Mouse (Mus musculus): ENCODE results near the gene Slc1a4.

Slc1a4 gene

GRCm38 (mm10) chr11:20301332-20301731, 31.2 kb downstream of the Slc1a4 start:
- no peak for TF ChIP-seq GATA4 (IDR thresholded peaks at IDR 0.05; ENCODE audit: insufficient replicate concordance, low read length)

GRCm38 (mm10) chr11:20300850-20301249, 31.7 kb downstream of the Slc1a4 start:
- TF ChIP-seq GATA4 (IDR thresholded peaks at IDR 0.05; ENCODE audit: insufficient replicate concordance, low read length): no peak

DNA sequence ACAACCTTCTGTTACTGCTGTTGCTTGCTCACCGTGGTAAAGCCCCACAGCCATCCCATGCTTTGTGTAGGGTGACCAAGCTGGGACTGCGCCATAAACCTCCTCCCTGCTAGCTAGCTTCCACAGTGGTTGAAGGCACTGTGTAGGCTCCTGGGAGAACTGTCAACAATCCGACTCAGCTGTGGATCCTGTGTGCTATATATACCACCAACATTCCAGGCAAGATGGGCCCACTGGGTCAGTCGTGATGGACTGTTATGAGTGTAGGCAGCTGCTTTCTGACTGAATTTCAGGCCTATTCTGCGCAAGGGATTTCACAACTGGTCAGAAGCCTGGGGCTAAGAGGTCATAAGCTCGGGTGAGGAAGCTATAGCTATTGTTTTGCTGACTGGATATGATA, 32.6 kb downstream of the Slc1a4 start:
- no peak for TF ChIP-seq GATA4 (IDR thresholded peaks at IDR 0.05; ENCODE audit: insufficient replicate concordance, low read length)

- no peak for TF ChIP-seq GATA4 (IDR thresholded peaks at IDR 0.05; ENCODE audit: insufficient replicate concordance, low read length)
Observed at GRCm38 (mm10) chr11:20284463-20284862, 48.0 kb downstream of the Slc1a4 start.

- no peak for TF ChIP-seq GATA4 (IDR thresholded peaks at IDR 0.05; ENCODE audit: insufficient replicate concordance, low read length)
Observed at GRCm38 (mm10) chr11:20282601-20283219, 49.8 kb downstream of the Slc1a4 start.

- TF ChIP-seq GATA4 (IDR thresholded peaks at IDR 0.05; ENCODE audit: insufficient replicate concordance, low read length): no peak
Observed at GRCm38 (mm10) chr11:20280982-20281381, 51.5 kb downstream of the Slc1a4 start.

DNA sequence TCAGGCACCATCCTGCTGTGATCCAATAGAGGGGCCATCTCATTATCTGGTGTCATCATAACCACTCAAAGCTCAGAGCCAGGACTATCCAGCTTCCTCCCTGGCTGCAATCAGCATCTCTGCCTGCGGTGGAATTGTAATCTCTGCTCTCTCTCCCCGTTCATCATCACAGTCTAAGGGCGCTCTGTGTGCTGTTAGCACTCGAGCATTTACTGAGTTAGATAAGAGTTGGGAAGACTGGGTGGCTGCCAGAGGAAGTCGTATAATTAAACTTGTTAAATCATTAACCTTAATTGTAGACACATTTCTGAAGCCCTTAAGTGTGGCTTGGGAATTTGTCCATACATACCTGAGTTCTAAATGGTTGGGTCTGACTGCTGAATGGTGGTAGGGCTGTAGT, 53.8 kb downstream of the Slc1a4 start:
- TF ChIP-seq GATA4 (IDR thresholded peaks at IDR 0.05; ENCODE audit: insufficient replicate concordance, low read length): no peak

- TF ChIP-seq GATA4 (IDR thresholded peaks at IDR 0.05; ENCODE audit: insufficient replicate concordance, low read length): no peak
Observed at GRCm38 (mm10) chr11:20277106-20277505, 55.4 kb downstream of the Slc1a4 start.

GRCm38 (mm10) chr11:20275974-20276373, 56.5 kb downstream of the Slc1a4 start:
- no peak for TF ChIP-seq GATA4 (IDR thresholded peaks at IDR 0.05; ENCODE audit: insufficient replicate concordance, low read length)

DNA sequence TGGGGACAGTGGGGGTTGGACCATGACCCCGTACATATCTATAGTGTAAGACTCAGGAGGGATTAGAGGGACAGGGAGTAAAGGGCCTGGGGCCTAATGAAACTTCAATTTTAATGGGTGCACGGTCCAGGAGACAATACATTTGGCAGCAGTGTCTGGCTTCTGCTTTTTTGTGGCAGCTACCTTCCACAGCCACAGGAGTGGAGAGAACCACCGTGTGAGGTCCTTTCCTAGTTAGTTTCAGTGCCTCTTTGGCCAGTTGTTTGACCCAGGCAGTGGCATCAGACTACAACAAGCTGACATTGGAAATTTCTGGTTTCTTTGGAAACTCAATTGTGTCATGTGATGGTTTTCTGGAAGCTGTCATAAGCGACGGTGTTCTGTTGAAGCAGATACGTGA, 62.6 kb downstream of the Slc1a4 start:
- no peak for TF ChIP-seq GATA4 (IDR thresholded peaks at IDR 0.05; ENCODE audit: insufficient replicate concordance, low read length)

DNA sequence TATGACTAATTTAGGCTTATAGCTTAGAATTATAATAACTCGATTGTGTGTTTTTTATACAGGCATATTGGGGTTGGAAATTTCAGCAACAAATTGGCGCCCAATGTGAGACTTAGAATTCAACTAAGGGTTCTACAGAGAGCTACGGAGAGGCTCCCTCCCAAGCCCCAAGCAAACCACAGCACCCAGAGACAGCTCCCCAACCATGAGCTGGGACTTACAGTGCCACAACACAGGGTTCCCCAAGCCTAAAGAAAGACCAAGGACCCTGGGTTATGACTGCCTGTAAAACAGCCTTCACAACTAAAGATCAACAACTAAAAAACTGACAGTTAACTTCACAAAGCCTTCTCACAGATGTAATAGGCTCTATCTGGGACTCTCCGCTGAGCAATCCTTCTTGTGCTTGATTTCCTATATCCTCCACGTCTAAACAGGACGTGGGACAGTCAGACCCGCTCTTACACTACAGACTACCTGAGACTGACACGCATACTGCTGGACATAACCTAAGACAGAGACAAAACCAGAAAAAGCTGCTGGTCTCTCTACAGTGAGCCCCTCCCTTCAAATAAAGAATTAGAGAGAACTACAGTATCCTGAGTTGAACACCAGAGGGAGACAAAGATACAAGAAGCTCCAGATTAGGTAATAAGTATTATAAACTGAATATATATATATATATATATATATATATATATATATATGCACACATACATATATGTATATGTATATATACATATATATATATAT, 69.7 kb downstream of the Slc1a4 start:
- no peak for TF ChIP-seq GATA4 (IDR thresholded peaks at IDR 0.05; ENCODE audit: insufficient replicate concordance, low read length)

- no peak for TF ChIP-seq GATA4 (IDR thresholded peaks at IDR 0.05; ENCODE audit: insufficient replicate concordance, low read length)
Observed at GRCm38 (mm10) chr11:20254791-20255190, 77.7 kb downstream of the Slc1a4 start.

DNA sequence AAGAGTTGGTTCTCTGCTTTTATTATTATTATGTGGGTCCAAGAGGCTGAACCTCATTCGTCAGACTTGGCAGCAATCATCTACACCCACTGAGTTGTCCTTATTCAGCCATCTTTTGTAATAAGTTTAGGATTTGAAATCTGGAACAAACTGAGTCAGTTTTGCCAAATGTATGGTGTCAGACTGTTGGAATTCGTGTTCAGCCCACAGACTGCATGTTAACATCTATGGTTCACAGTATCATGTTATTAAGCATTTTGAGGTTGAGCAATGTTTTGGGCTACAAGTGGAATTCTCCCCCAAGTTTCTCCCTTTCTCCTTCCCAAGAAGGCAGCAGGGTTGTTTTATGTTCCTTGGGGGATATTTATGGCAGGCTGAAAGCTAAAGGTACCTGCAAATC, 79.4 kb downstream of the Slc1a4 start:
- TF ChIP-seq GATA4 (IDR thresholded peaks at IDR 0.05; ENCODE audit: insufficient replicate concordance, low read length): no peak

Measured in liver, adult (tissue).